Mouse (Mus musculus) left cerebral cortex, adult 11 months (tissue): ENCODE data around the gene Npas3.

ENCODE experiments used
- DNase-seq: peaks from one replicate; pipeline ENCODE4 v3.0.0; 2022; ENCODE audit warnings: low spot score

The Npas3 gene

DNA sequence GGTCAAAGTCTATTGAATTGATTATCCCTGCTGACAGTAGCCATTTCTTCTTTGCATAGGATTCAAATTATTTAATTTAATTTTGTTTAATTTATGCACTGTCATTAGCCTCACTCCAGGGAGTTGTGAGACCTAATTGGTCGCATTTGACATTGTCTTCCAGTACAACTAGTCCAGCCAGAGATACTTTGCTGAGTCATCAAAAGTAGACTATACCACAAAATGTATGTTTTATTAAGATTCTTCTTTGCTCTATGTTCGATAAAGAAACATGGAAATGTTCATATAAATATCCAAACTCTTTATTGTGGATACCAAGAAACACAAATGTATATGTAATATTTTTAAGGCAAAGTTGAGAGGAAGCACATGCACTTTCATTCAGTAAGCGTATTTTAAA, 446.8 kb downstream of the Npas3 start:
- DNase-seq, result no peak

- DNase-seq, result no peak
Measured at GRCm38 (mm10) chr12:53697645-53698044, 449.2 kb downstream of the Npas3 start.

DNA sequence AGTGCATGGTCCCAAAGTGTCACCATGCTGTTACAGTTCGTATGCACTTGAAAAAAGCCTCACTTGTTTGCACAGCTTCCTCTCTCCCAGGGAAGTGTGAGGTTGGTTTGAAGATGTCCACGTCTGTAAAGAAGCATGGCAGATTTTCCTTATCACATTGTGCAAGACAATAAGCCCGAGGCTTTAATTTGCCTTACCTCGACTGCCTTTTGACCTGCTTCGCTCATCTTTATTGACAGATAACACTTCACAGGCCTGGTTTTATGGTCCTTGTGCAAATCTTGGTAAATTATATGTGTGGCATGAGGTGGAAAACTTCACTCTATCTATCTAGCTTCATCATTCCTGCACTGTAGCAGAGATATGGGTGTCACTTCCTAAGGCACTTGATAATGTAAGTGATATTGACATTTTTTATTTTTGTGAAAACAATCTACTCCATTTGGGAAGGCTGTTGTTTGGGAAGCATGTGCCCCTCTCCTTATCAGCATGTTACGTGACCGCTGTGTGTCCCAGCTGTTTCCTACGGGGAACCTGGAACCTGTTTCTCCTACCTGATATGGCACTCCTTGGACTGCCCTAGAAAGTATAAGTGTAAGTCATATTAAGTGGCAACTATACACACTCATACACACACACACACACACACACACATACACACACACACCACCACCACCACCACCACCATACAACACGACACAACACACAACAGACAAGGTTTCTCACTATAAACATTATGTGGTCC, 450.2 kb downstream of the Npas3 start:
- no peak for DNase-seq

- DNase-seq, result no peak
Measured at GRCm38 (mm10) chr12:53719896-53720295, 471.4 kb downstream of the Npas3 start.

DNA sequence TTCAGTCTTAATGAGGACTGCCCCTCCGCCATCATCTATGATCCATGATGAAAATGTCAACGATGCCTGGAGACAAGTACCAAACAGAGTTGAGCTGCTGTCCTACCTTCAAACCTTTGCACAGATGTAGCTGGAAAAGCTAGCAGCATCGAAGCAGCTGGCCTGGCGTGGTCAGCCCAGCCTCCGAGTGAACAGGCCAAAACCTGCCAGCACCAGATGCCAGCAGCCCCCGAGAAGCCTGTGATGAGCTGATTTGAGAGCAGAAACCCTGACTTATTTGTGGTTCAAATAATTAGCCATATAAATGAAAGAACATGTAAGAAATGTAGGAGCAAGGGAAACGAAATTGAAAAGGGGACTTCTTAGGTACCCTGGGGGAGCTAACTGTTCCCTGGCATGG, 473.7 kb downstream of the Npas3 start:
- no peak for DNase-seq

- no peak for DNase-seq
Measured at GRCm38 (mm10) chr12:53722718-53723698, 474.5 kb downstream of the Npas3 start.

DNA sequence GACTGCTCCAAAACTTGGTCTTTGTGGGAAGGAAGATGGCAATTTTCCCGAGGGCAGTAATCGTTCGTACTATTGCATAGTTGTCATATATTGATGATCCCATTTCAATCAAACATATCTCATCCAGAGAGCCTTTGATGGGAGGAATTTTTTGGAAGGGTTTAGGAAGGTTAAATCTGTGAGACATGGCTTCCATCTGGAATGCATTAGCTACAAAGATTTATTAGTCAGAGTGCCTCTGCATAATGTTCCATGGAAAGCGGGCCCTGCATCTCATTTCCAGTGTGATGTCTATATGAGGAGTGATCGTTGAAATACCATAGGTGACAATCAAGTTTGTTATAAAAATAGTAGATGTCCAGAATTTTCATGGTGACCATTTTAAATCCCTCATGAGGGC, 480.8 kb downstream of the Npas3 start:
- no peak for DNase-seq

- no peak for DNase-seq
Measured at GRCm38 (mm10) chr12:53738549-53739292, 490.2 kb downstream of the Npas3 start.

- no peak for DNase-seq
Measured at GRCm38 (mm10) chr12:53746653-53747052, 498.2 kb downstream of the Npas3 start.

DNA sequence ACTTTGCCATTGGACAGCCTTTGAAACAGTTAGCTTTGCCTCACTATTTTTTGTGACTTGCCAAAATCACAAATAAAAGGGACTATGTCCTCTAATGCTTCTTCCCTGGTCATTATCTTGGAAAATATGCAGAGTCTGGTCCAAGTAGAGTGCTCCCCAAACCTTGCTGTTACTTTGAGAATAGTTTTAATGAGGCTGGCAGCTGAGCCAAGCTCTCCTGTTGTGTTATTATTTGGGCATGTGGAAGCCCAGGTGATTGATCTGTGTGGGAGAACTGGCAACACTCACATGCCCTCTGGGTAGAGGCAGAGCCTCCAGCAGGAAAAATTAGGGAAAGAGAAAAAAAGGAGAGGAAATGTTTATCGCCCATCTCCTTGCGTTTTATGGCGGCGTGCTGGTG, 500.9 kb downstream of the Npas3 start:
- DNase-seq, result peak; percentile 27

DNA sequence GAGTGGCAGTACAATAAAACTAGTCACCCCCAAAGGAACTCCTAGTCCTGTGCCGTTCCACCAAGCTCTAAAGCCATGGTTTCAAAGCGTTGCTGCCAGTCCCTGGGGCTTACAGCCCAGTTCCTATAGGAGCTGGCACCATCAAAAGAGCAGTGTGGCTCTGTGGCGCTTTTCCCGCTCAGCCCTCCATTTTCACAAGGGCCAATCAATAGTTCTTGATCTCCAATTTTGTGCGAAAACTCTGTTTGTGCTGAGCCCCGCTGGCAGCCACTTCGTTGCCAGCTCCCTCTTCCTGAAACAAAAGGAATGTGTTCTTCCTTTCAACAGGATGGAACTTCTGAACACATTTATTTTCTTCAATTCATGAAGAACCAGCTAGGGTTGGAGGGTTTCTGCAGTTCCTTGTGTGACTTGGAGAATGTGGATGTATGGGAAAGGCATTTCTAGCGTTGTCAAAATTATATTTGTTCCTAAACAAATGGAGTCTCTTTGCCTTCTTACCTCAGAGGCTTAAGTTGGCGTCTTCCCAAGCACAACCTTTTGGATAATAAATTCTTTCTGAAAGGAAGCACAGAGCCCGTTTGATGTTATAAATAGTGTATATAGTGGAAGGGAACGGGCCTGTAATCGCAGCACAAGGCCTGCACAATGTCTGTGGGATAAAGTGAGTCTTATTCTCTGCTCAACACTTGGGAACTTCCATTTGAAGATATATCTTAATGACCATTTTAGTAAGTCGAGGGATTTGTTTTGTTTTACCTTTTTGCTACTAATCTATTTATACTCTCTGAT, 504.0 kb downstream of the Npas3 start:
- DNase-seq, result no peak

DNA sequence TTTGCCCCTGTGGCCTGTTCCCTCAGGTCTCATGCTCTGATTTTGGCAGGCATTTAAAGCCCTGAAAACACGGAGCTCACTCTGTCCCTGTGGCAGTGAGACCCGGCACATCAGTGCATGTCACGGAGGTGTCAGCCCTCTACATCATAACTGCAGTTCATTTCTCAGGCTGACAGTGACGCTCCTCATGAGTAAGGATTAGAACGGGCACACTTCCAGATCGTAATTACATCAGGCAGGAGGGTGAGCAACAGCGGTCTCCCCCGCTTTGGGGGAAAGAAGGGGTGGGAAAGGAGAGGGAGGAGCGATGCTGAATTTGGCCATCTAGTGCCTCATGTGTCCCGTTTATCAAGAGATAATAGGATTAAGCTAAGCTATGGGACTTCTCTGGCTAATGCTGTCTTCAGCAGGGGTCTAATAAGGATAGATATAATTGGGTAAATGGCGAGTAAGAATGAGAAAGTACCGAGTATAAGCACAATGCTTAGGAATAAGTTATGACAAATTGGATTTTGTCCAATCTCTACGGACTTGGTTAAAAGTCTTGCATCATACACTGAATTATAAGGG, 505.0 kb downstream of the Npas3 start:
- no peak for DNase-seq

DNA sequence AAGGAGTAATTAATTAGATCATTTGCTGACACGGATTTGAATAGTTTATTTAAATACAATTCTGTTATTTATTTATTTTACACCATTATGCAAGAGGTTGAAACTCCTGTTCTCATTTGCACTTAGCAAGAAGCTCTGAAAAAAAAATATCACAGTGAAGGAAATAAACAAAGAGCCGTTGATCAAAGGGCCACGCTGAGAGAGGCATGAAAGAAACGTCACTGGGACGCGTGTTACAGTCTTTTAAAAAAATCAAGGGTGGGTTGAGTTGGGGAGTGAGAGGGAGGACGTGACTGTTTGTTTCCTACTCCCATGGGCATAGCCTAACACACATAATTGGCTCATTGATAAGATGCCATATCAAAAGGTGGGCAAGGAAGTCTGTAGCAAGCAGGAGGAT, 505.8 kb downstream of the Npas3 start:
- no peak for DNase-seq

- DNase-seq, result no peak
Measured at GRCm38 (mm10) chr12:53757631-53758030, 509.2 kb downstream of the Npas3 start.

- no peak for DNase-seq
Measured at GRCm38 (mm10) chr12:53758356-53758755, 509.9 kb downstream of the Npas3 start.

- DNase-seq, result no peak
Measured at GRCm38 (mm10) chr12:53764143-53764542, 515.7 kb downstream of the Npas3 start.

GRCm38 (mm10) chr12:53768392-53768791, 519.9 kb downstream of the Npas3 start:
- no peak for DNase-seq

- DNase-seq, result no peak
Measured at GRCm38 (mm10) chr12:53771394-53771936, 523.0 kb downstream of the Npas3 start.

DNA sequence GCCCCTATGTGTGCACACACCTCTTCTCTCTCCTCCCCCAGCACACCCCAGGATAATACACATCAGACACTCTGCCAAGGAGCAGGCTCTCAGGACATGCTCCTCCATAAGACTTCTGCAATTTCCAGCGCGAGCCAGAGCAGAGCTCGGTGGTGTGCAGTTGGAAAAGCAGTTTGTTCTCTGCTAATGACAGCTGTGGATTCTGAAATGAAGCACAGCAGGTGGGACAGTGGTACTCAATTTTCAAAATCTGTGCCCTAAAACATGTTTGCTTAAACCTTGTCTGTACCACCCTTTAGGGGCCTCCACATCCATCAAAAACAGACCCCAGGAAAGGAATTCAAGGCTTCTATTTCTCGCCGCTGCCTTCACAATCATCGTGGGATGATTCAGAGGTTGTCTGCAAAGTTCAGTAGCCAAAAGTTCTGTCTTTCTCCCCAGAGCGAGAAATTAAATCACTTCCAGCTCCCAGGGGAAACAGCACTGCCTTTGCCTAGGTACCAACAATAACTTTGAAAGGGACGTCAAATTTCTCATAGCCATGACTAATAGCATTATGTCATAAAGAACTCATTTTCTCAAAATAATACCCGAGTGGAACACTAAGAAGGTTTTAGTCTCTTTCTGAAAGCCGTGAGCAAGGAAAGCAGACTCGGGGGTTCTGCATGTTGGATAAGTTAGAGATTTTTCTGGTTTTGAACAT, 533.5 kb downstream of the Npas3 start:
- DNase-seq, result no peak

- DNase-seq, result no peak
Measured at GRCm38 (mm10) chr12:53789501-53789900, 541.0 kb downstream of the Npas3 start.
